In genomic region chr4:56820017-56820550, GRCm38 (mm10) we compare ENCODE assay signal across 9 mouse cellular contexts. TPM values are rescaled to one million over a fixed set of nuclear protein-coding genes. Genes with fewer than 3 reads are reported as not detected.
DNase-seq lines count a peak whose midpoint lies in the region; ATAC-seq and TF ChIP-seq lines count a peak whose summit lies in the region.
"Had no signal": no experiment of that assay in that cellular context is flagged by ENCODE, and none has a peak within 500 bp of the region (broad histone marks: within the 10 kb centered on the region; RNA-seq: fewer than 3 reads in every experiment).

No protein-coding gene starts in this region.

- peak; percentile 68 for ATAC-seq in frontal cortex, adult (ENCODE audit: low TSS enrichment)

- TF ChIP-seq POLR2A in lung, adult 2 months (IDR thresholded peaks at IDR 0.05; ENCODE audit: borderline replicate concordance, extremely low read depth, low read depth, low read length) = no peak

- no peak for DNase-seq in frontal cortex, postnatal 14 days (ENCODE audit: low spot score in 2 of 2)
- DNase-seq in lung, adult 2 months = no peak
- no peak for DNase-seq in lung, adult 18-20 months
- DNase-seq in ZHBTc4 (ENCODE audit: low read depth, low spot score) = peak; percentile 25
- peak; percentile 48 for DNase-seq in retina, postnatal 1 day
- DNase-seq in kidney, postnatal 36 days = no peak
- DNase-seq in frontal cortex, postnatal 10 days (ENCODE audit: low spot score in 2 of 2) = no peak

- no peak overlapping the region for H3K4me3 ChIP-seq in lung, adult 2 months (replicated peaks; ENCODE audit: extremely low read depth, low read depth, low read length)
- H3K4me3 ChIP-seq: embryonic facial prominence, embryonic 13.5 days had no signal

- H3K4me1 ChIP-seq in lung, adult 2 months (ENCODE audit: control insufficient read depth, insufficient read depth, low read length) = no peaks in the 10 kb centered on the region
- H3K4me1 ChIP-seq: embryonic facial prominence, embryonic 13.5 days had no signal

- peak; percentile 16; the same call in 1 of the 2 replicates for TF ChIP-seq CTCF in lung, adult 2 months (IDR thresholded peaks at IDR 0.05; ENCODE audit: insufficient read depth, low read length)

RNA-seq across cellular contexts. Expression of gene Fam206a, which starts 17.9 kb away (rescaled TPM):
- polyA plus RNA-seq in lung, adult 2 months (2012; rRNA removed) = 2.3 and 3.5 TPM in 2 replicates

RNA-seq across cellular contexts. Expression of gene Elp1, which starts 18.0 kb away (rescaled TPM):
- 10.2 and 16.0 TPM in 2 replicates for polyA plus RNA-seq in lung, adult 2 months (2012; rRNA removed)

RNA-seq across cellular contexts. Expression of gene Ctnnal1, which starts 44.9 kb away (rescaled TPM):
- 4.4 and 8.8 TPM in 2 replicates for polyA plus RNA-seq in lung, adult 2 months (2012; rRNA removed)

Comparison
In these comparisons a context has a peak if more than half of its experiments do, and no peak if none do; other contexts are left out.
1. DNase-seq: peak in ZHBTc4 (single experiment) and retina, postnatal 1 day (single experiment); none in frontal cortex, postnatal 14 days (0 of 2), lung, adult 2 months (single experiment), lung, adult 18-20 months (0 of 2), kidney, postnatal 36 days (0 of 2) and frontal cortex, postnatal 10 days (0 of 2).